Mouse (Mus musculus) E14TG2a.4 (cell line): Measurements from ENCODE around the gene Ampd1.

Experiments
- CTCF ChIP-seq: conservative IDR thresholded peaks from 2 replicates; pipeline ENCODE4 v1.5.1; 2014; ENCODE audit warnings: low read length
- POU5F1 ChIP-seq: IDR thresholded peaks from 2 replicates; pipeline ENCODE4 v1.6.1; 2014; ENCODE audit warnings: low read length, borderline replicate concordance

DNA sequence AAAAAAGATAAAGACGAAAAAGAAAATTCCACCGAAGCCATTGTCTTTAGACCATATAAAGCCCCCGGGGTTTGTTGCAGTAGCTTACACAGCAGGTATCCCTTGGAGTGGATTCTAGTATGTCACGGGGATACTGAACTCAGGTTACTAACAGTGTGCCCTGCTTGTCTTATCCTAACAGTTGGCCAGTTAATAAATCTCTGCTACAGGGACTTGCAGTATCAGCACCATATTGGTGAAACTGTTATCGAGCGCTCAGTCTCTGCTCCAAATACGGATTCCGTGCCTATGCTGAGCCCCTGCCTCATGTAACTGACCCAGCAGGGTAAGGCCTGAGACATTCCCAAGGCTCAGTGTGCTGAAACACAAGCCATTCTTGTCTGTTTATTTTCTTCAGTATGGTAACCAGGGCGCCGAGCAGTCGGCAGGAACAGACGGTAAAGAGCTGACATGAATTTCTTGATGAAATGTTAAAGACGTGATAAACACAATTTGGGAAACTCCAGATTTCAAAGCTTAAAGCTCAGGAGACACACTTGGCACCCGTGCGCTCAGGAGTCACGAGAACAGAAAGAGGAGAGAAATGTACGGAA lies 8.1 kb downstream of the Ampd1 start:
- TF ChIP-seq CTCF = no peak
- no peak for TF ChIP-seq POU5F1
